Mouse (Mus musculus) lung, postnatal 0 days (tissue): ENCODE data around the gene Tollip.

Experiments
- CTCF ChIP-seq: IDR thresholded peaks from 2 replicates; pipeline ENCODE4 v1.5.1; 2016; ENCODE audit warnings: antibody characterized with exemption, mild to moderate bottlenecking
- EP300 ChIP-seq: IDR thresholded peaks from 2 replicates; pipeline ENCODE4 v1.6.1; 2016; ENCODE audit warnings: antibody characterized with exemption, mild to moderate bottlenecking, control low read depth

GRCm38 (mm10) chr7:141947512-141947911, 29.2 kb upstream of the Tollip start:
- TF ChIP-seq CTCF (no peak), EP300 (no peak)
